Mouse (Mus musculus): ENCODE results near the gene Kif3a.

DNA sequence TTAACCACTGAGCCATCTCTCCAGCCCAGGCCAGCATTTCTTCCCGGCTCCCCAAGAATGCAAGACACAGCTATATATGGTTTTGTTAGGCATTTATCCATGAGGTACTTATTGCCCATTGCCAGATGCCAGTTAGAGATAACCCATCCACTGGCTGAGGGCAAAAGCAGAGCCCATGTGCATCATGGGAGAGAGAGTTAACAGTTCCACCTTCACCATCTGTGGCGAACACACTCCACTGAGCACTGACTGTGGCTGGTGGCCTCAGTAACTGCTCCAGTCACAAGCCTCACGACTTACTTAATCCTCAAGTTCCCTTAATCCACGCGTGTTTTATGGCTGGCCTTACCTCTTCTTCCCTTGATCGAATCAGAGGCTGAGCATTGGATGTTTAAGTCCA lies 42.1 kb downstream of the Kif3a start:
- TF ChIP-seq CTCF (IDR thresholded peaks at IDR 0.05; ENCODE audit: borderline replicate concordance, insufficient read depth, low read depth, low read length) (no peak), POLR2A (IDR thresholded peaks at IDR 0.05; ENCODE audit: borderline replicate concordance, insufficient read depth, low read length) (no peak)

All from cerebellum, adult 2 months (tissue).